Mouse (Mus musculus) lung, adult 18-20 months (tissue): ENCODE measurements around the gene Lyg1.
"Not testable (repeated sequence)": the region's sequence is repeated elsewhere in the genome, so short reads cannot be mapped to it uniquely, and the experiment has no call there.

Experiments used
- DNase-seq, 2 experiments: peaks; one replicate each; pipeline ENCODE4 v3.0.0; 2022; ENCODE audit warnings: mixed read lengths in 2 of 2

Lyg1 gene

GRCm38 (mm10) chr1:37957659-37958058, at the start of gene Lyg1:
TSS of gene Lyg1 (minus strand) at chr1:37957759.
- DNase-seq: no peak

DNA sequence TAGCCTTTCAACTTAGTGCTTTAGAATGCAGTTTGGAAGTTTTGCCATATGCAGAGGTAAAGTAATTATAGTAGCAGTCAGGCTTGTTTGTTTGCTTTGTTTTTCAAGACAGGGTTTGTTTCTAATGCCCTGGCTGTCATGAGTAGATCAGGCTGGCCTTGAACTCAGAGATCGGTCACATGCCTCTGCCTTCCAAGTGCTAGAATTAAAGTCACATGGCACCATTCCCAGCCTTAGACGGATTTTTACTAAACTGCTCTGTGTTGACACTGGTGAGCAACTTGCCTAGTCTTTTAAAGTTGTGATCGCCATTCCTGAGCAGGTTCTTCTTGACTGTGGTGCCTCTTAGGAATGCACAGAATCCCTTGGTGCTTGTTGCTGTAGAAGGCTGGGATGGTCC, 49.2 kb upstream of the Lyg1 start:
- no peak for DNase-seq

- DNase-seq: no peak
These were observed 45.5 kb upstream of the Lyg1 start for GRCm38 (mm10) chr1:38003046-38003445.

- no peak for DNase-seq
These were observed 44.4 kb upstream of the Lyg1 start for GRCm38 (mm10) chr1:38001956-38002355.

- DNase-seq: no peak
These were observed 43.3 kb upstream of the Lyg1 start for GRCm38 (mm10) chr1:38000844-38001243.

- no peak for DNase-seq
These were observed 42.0 kb upstream of the Lyg1 start for GRCm38 (mm10) chr1:37999552-37999951.

DNA sequence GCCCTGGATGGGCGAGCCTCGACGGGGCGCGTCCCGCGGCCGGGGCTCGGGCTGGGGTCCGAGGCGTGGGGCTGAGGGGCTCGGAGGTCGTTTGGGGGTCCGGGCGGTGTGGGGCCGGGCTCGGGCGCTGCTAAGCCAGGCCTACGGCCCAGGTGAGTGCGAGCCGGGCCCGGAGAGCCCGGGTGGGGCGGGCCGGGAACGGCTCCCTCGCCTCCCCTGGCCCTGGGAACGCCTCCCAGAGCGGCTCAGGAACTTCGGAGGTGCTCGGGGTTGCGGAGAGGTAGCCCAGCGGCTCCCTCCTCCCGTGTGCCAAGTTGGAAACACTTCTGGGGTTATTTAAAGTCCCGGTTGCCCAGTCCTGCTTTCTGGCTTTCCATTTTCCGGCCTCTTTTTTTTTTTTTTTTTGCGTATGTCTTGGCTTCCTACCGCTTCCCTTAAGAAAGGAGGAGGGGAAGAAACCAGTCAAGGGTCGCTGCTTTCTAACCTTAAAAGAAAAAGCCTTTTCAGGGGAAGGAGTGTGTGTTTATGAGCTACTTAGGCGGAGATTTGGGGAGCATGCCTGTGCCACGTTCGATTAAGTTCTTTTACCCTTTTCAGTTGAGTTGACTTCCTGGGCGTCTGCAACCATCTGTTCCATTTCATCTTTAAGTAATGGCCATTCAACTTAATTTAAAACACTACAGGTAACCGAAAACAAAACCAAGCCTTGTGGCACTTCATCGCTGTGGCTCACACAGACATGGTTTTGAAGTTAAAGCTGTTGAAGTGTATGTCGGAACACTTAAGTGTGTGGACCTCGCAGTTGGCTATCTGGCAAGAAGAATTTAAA, 41.0 kb upstream of the Lyg1 start:
- peak in 1 of 2 experiments; percentile 25 for DNase-seq

DNA sequence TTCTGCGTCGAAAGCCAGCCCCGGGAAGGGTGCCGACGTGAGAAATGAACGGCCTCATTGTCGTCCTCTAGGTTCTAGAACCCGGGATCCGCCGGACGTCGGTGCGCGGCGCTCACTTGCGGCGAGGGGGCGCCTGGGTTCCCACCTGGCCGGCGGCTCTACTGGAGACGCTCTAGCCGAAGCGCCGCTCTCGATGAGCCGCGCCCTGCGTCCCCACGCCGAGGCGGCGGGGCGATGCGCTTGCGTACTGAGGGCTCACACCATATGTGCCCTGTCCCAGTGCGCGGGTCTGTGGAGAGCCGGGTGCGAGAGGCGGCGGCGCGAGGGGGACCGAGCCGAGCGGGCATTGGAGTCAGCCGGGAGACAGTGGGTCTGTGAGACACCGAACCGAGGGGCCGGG, 40.3 kb upstream of the Lyg1 start, which contains the start of the genes Txndc9 and Eif5b:
Gene Txndc9 (minus strand): TSS at position 27 of the 400 bp plus-strand sequence.
Gene Eif5b (plus strand): TSS at position 144 of the 400 bp plus-strand sequence.
- DNase-seq: peak; percentile 94 to 96

DNA sequence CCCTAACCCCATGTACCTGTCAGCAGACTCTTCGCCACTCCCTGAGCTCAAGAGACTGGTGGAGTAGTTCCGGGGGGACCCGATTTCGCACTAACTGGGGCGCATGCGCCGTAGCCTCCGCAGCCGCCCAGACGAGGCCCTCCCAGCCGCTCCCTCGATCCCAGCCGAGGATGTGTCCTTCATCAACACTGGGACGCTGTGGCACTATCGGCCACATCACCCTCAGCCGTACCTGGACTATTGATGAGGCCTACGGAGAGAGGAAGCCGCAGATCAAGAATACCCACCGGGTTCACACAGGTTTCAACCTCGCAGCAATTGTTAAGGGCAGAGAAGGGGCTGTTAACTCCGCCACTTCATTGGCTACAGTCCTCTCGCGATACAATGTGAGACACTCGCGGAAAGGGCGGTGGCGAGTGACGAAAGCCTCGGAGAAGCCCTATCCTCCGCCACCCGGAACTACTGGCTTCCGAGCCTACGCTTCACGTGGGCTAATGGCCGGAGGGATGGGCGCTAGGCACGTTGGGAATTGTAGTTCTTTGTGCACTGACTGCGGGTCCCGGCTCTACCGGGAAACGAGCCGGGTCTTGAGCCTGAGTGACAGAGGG, 39.4 kb upstream of the Lyg1 start:
- DNase-seq: peak; percentile 99 to 100

- no peak for DNase-seq
These were observed 38.7 kb upstream of the Lyg1 start for GRCm38 (mm10) chr1:37996226-37996625.

GRCm38 (mm10) chr1:37987856-37988255, 30.3 kb upstream of the Lyg1 start:
- no peak for DNase-seq

- no peak for DNase-seq
These were observed 28.3 kb upstream of the Lyg1 start for GRCm38 (mm10) chr1:37985764-37986323.

DNA sequence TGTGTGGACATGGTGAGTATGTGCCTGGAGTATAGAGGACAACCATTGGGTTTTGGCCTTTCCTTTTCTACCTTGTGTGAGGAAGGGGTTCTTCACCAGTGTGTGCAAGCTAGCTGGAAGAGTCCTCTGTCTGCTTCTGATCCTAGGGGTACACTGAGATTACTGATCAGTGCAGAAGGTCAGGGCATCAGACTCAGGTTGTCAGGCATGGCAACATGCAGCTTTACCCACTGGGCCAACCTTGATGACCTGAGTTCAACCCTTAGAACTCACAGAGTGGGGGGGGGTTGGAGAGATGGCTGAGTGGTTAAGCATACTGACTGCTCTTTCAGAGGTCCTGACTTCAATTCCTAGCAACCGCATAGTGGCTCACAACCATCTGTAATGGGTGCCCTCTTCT, 26.8 kb upstream of the Lyg1 start:
- DNase-seq: no peak

- DNase-seq: no peak
These were observed 19.7 kb upstream of the Lyg1 start for GRCm38 (mm10) chr1:37977303-37977702.

DNA sequence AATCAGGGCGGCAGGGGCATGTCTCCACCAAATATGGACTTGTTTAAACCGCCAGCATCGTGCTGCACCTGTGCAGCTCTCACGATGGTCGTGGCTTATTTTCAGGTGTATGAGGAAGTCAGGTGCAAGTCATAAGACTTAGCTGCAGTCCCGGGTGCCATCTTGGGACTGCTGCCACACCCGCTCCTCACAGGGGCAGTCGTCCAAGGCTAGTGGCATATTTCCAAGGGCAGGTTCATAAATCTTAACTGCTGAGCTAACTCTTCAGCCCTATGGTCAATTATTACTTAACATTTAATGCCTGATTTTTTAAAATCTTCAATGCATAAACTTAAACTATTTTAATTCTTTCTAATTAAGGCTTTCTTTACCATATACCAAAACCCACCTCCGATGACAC, 19.1 kb upstream of the Lyg1 start:
- not testable (repeated sequence) for DNase-seq

DNA sequence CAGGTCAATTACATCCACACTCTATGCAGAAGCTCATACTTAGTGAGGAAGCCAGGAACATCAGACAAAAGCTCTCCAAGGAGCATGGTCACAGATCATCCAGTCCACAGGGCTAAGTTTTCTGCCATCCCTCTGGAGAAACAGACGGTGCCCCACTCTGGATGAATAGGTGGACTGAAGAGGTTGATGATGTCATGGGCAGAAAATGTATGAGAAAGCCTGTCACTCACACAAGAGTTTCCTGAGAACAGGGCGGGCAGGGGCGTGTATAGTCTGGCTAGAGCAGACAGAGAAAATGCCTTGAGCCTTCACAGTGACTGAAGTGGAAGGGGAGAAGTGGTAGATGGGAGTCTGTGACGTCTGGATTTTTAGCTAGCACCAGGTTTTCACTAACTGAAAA, 14.0 kb upstream of the Lyg1 start:
- DNase-seq: no peak

GRCm38 (mm10) chr1:37968746-37969145, 11.2 kb upstream of the Lyg1 start:
- no peak for DNase-seq

DNA sequence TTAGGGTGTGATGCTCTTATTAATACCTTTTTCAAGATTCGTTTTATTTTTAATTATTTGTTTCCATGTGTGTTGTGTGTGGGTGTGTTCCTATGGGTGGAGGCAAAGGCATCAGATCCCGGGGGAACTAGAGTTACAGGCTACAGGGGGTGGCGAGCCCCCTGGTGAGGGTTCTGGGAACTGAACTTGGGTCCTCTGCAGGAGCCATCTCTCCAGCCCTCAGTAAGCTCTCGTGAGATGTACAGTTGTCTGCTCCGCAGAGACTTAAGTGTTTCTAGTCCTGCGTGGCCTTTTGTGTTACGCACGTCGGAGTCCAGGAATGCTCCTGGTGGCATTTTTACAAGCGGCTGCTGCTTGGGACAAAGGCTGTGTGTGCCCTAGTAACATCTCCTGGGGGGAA, 8.0 kb upstream of the Lyg1 start:
- DNase-seq: no peak

- no peak for DNase-seq
These were observed 1.9 kb upstream of the Lyg1 start for GRCm38 (mm10) chr1:37959486-37959885.

- DNase-seq: no peak
These were observed 957 bp upstream of the Lyg1 start for GRCm38 (mm10) chr1:37958516-37958915.

- no peak for DNase-seq
These were observed 698 bp downstream of the Lyg1 start for GRCm38 (mm10) chr1:37956690-37957431.

- DNase-seq: no peak
These were observed 2.3 kb downstream of the Lyg1 start for GRCm38 (mm10) chr1:37955251-37955650.

GRCm38 (mm10) chr1:37954786-37955185, 2.8 kb downstream of the Lyg1 start:
- no peak for DNase-seq
